Mouse (Mus musculus) C2C12 (cell line): ENCODE results near the gene Vwce. TPM values are rescaled to one million over a fixed set of nuclear protein-coding genes. Genes with fewer than 3 reads are reported as not detected.

Experiments
- H3K27me3 ChIP-seq: one replicate; pipeline ENCODE4 v1.6.1; 2011; ENCODE audit not compliant: control insufficient read depth, insufficient read depth, insufficient read length
- H3K36me3 ChIP-seq: one replicate; pipeline ENCODE4 v1.6.1; 2011; ENCODE audit not compliant: control insufficient read depth, insufficient read depth
- H3K4me3 ChIP-seq: one replicate; pipeline ENCODE4 v1.5.1; 2011; ENCODE audit warnings: mild to moderate bottlenecking, control low read depth; ENCODE audit not compliant: poor library complexity, insufficient read depth, severe bottlenecking
- H3K79me2 ChIP-seq: one replicate; pipeline ENCODE4 v1.6.1; 2011; ENCODE audit not compliant: control insufficient read depth, insufficient read depth
- H3K79me3 ChIP-seq: one replicate; pipeline ENCODE4 v1.6.1; 2011; ENCODE audit warnings: low read depth, control low read depth
- H3ac ChIP-seq: one replicate; pipeline ENCODE3; 2011; ENCODE audit warnings: low read depth; ENCODE audit not compliant: control insufficient read depth, insufficient read length
- CEBPB ChIP-seq: IDR thresholded peaks from one replicate; pipeline ENCODE4 v1.6.1; 2011; ENCODE audit warnings: low read depth, mild to moderate bottlenecking, control low read depth, moderate library complexity
- CTCF ChIP-seq: IDR thresholded peaks from one replicate; pipeline ENCODE4 v1.5.1; 2011; ENCODE audit not compliant: control insufficient read depth, insufficient read depth, insufficient read length
- FOSL1 ChIP-seq: IDR thresholded peaks from one replicate; pipeline ENCODE4 v1.8.0; 2011; ENCODE audit warnings: mild to moderate bottlenecking, low read length; ENCODE audit not compliant: poor library complexity, insufficient read depth, severe bottlenecking
- MAX ChIP-seq: IDR thresholded peaks from one replicate; pipeline ENCODE4 v1.6.1; 2011; ENCODE audit warnings: mild to moderate bottlenecking, control low read depth
- MYOD1 ChIP-seq: IDR thresholded peaks from one replicate; pipeline ENCODE4 v1.6.1; 2011; ENCODE audit warnings: low read depth; ENCODE audit not compliant: control insufficient read depth, insufficient read length
- MYOG ChIP-seq: IDR thresholded peaks from one replicate; pipeline ENCODE4 v1.6.1; 2011; ENCODE audit not compliant: control insufficient read depth, insufficient read length; ENCODE audit errors: extremely low read depth
- USF1 ChIP-seq: IDR thresholded peaks from one replicate; pipeline ENCODE4 v1.6.1; 2011; ENCODE audit warnings: low read depth, mild to moderate bottlenecking, control low read depth, moderate library complexity
- polyA plus RNA-seq: library from polyadenylated mRNA; unstranded; fragments of >200 nt; fragmentation: generic; extraction: Trizol; gene quantifications from one replicate; pipeline ENCODE4 v1.2.1, GENCODE M21; 2012; ENCODE audit warnings: missing spikeins

Vwce gene
- polyA plus RNA-seq, 1 experiment: 0.11 TPM

DNA sequence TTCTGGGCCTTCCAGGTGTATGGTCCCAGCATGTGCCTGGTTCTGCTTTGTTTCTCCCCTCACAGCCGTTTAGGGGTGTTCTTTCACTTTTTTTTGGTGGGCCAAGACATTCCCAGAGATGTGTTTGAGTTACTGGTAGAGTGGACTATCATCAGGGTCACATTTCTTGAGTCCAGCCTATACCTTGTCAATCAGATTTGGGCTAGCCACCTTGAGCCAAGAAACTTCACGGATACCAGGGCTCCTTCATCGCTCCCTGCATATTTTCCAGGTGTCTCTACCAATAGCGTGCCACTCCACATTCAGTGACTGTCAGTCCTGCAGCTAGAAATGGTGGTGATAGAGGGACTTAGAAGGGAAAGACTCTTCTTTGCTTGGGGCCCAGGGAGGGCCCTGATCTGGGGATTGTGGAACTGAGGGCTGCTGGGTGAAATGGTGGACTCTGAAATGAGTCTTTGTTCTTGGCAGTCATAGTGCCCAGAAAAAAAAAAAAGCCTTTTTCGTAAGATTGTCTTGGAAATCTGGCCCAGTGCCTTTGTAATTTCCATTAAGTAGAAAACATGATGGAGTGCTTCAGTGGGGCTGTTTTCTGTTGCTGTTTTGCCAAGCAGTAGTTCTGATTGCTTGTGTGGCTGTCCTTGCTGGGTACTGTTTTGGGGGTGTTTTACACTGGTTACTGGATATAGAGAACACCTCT is 55.6 kb downstream of the Vwce start:
- Histone ChIP-seq H3K79me2 (peaks cover 55% of the 10 kb centered on the region), H3K36me3 (peaks cover 20% of the 10 kb centered on the region), H3K79me3 (peaks cover 39% of the 10 kb centered on the region), H3K27me3 (no peaks in the 10 kb centered on the region), H3K4me3 (peak overlapping the region; percentile 52), H3ac (peak overlapping the region; percentile 83)
- no peak for TF ChIP-seq CEBPB

DNA sequence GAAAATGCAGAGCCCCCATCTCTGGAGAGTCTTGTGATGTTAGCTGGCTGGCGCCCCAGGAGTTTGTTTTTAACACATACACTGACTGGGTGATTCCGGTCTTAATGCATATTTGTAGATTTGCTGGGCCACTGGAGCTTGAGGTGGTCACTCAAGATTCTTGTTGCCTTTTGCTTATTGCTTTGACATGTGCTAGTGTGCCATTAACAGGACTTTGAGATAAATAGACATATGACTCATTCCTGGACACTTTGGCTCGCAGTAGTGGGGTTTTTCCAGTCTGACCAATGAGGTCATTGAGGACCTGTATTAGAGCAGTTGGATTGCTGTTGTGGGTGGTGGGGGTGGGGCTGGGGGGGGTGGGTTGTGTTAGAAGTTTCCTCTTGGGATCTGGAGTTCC is 56.3 kb downstream of the Vwce start:
- Histone ChIP-seq H3K4me3 (no peak overlapping the region), H3ac (no peak overlapping the region), H3K36me3 (peaks cover 20% of the 10 kb centered on the region), H3K79me2 (peaks cover 63% of the 10 kb centered on the region), H3K79me3 (peaks cover 43% of the 10 kb centered on the region), H3K27me3 (no peaks in the 10 kb centered on the region)
- TF ChIP-seq MYOG (no peak), USF1 (peak; percentile 10), FOSL1 (no peak), MAX (peak; percentile 86), CEBPB (no peak), MYOD1 (no peak), CTCF (no peak)

DNA sequence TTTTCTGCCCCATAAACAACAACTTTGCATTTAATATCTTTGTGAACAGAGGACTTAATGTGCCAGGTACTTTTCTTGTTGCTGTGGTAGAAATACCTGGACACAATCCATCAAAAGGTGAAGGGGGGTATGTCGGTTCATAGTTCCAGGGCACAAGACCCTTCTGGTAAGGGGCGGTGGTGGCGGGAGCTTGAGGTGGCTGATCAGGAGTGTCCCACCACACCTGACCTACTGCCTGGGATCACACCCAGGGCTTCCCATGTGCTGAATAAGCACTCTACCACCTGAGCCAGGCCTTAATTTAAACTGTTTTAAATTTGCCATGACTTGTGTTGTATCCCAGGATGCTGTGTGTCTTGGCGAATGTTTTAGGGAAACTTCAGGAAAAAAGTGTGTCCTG is 57.1 kb downstream of the Vwce start:
- TF ChIP-seq FOSL1 (no peak), CTCF (no peak), USF1 (no peak)
- Histone ChIP-seq H3K4me3 (no peak overlapping the region), H3K79me3 (peaks cover 48% of the 10 kb centered on the region), H3ac (no peak overlapping the region), H3K27me3 (no peaks in the 10 kb centered on the region), H3K36me3 (peaks cover 20% of the 10 kb centered on the region), H3K79me2 (peaks cover 70% of the 10 kb centered on the region)

DNA sequence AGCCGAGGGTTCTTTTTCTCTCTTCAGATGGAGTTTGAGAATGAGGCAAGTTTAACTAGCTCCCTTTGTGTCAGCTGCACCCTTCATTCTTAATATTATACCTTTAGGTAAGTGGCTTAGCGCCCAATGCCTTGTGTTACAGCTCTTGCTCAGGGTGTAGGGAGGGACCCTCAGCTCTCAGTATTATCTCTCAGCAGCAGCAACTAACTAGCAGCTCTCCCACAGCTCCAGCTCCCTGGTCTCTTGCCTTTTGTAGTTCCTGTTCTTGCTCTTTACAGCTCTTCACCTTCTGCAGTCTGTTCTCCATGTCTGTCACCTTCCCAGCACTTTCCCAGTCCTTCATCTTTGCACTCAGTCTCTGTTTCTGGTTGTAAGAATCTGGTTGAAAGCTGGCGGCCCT is 57.6 kb downstream of the Vwce start:
- TF ChIP-seq MAX: no peak
- no peak for TF ChIP-seq MYOG
- TF ChIP-seq CEBPB: no peak
- TF ChIP-seq FOSL1: no peak
- TF ChIP-seq USF1: no peak
- no peak for TF ChIP-seq MYOD1
- no peak for TF ChIP-seq CTCF

DNA sequence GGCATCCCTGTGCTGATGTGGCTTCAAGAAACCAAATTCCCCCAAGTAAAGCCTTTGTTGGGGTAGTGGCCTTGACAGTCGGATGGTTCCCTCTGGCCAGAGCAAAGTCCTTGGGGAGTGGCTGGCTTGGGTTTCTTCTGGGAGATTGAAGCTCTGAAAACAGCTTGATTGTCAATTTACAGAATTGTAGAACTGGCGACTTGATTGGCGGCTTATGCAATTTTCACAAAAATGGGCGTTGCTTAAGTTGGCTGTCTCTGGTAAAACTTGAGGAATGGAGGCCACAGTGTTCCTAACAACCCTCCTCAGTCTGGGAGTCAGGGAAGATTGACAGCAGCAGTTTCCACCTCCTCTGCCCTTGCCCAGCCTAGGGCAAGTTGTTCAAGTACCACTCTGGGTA is 58.3 kb downstream of the Vwce start:
- no peak overlapping the region for H3K4me3 ChIP-seq
- peaks cover 20% of the 10 kb centered on the region for H3K36me3 ChIP-seq
- H3K79me3 ChIP-seq: peaks cover 61% of the 10 kb centered on the region
- no peaks in the 10 kb centered on the region for H3K27me3 ChIP-seq
- TF ChIP-seq CEBPB (no peak), CTCF (no peak), MYOG (no peak), USF1 (no peak), MAX (no peak), MYOD1 (no peak), FOSL1 (no peak)
- peaks cover 83% of the 10 kb centered on the region for H3K79me2 ChIP-seq
- H3ac ChIP-seq: no peak overlapping the region

More for the DNA sequence above, 57.6 kb downstream of the Vwce start:
- H3K27me3 ChIP-seq: no peaks in the 10 kb centered on the region
- H3K79me3 ChIP-seq: peaks cover 54% of the 10 kb centered on the region
- H3K36me3 ChIP-seq: peaks cover 20% of the 10 kb centered on the region
- no peak overlapping the region for H3K4me3 ChIP-seq
- peaks cover 76% of the 10 kb centered on the region for H3K79me2 ChIP-seq
- no peak overlapping the region for H3ac ChIP-seq

GRCm38 (mm10) chr19:10693926-10694682 is 60.1 kb downstream of the Vwce start:
- Histone ChIP-seq H3K36me3 (peaks cover 20% of the 10 kb centered on the region), H3K79me3 (peaks cover 76% of the 10 kb centered on the region), H3K27me3 (no peaks in the 10 kb centered on the region), H3ac (no peak overlapping the region), H3K79me2 (peaks cover 99% of the 10 kb centered on the region), H3K4me3 (no peak overlapping the region)
- TF ChIP-seq MYOD1 (no peak), CTCF (no peak), CEBPB (no peak), USF1 (no peak), FOSL1 (no peak), MAX (no peak), MYOG (no peak)
